Mouse (Mus musculus) heart, adult 9 months (tissue): Measurements from ENCODE around the gene Agmat.

Experiments used
- DNase-seq, 2 experiments: peaks; one replicate each; pipeline ENCODE4 v3.0.0; 2022; ENCODE audit warnings: low spot score in 2 of 2

The Agmat gene

GRCm38 (mm10) chr4:141746578-141747346, at the start of gene Agmat:
Gene Agmat (plus strand): TSS chr4:141746672.
- DNase-seq: no peak

DNA sequence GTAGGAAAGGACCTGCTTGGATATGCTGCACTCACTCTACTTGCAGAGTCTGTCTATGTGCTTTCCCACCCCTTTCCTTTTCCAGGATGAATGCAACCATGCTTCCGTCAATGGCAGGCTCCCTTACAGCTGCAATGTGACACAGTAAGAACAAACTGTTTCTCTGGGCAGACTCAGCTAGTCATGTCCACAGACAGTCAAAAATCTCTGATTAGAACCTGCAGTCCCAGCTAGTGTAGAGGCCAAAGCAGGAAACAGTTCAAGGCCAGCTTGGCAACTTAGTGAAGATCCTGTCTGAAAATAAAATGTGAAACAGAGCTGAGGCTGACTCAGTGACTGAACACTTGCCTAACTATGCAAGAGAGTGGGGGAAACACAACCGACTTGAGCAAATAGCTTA, 41.8 kb upstream of the Agmat start:
- peak in 1 of 2 experiments; percentile 66 for DNase-seq

DNA sequence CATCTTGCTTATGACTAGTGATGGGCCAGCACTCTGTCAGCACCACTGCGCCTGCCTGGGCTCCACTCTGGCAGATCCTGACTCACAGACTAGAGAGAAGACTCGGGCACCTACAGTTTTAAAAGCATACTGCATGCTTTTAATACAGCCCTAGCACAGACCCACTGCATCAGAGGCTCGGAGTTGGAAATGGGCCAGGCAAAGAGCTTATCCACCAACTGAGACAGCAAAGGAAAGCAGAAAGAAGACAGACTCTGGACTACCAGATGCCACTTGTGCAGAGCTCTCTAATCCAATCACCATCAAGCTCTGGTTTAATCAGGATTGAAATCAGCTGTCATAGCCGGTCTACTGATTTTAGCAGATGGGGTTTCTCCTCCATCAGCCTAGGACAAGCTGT, 41.1 kb upstream of the Agmat start:
- no peak for DNase-seq

GRCm38 (mm10) chr4:141708005-141708404, 38.5 kb upstream of the Agmat start:
- DNase-seq: no peak

DNA sequence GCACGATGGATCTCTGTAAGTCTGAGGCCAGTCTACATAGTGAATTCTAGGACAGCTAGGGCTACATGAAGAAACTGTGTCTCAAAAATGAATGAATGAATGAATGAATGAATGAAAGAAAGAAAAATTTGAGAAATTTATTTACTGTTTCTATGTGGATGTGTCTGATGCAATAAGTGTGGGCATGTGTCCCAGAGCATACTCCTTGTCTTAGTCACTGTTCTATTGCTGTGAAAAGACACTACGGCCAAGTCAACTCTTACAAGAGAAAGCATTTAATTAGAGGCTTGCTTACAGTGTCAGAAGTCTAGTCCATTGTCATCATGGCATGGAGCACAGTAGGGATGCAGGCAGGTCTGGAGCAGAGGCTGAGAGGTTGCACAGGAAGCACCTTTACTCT, 37.5 kb upstream of the Agmat start:
- DNase-seq: no peak

- no peak for DNase-seq
These were observed 35.2 kb upstream of the Agmat start for GRCm38 (mm10) chr4:141711250-141711649.

GRCm38 (mm10) chr4:141713598-141714142, 32.8 kb upstream of the Agmat start:
- no peak for DNase-seq

DNA sequence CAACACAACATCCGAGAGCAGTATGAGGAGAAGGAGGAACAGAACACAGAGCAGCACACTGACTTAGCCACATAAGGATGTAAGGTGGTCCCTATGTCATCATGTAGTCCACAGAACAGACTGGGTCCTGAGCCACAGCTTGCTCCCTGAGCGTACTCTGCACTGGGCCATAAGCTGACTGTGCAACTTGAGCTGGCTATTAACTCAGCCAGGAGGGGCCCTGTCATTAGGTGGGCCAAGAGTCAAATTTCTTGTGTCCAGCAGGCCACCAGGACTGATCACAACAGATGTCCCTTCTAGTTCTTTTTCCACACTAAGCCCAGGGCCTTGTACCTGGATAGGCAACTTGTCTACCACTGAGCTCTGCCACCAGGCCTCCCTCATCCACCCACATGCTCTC, 31.4 kb upstream of the Agmat start:
- DNase-seq: no peak

DNA sequence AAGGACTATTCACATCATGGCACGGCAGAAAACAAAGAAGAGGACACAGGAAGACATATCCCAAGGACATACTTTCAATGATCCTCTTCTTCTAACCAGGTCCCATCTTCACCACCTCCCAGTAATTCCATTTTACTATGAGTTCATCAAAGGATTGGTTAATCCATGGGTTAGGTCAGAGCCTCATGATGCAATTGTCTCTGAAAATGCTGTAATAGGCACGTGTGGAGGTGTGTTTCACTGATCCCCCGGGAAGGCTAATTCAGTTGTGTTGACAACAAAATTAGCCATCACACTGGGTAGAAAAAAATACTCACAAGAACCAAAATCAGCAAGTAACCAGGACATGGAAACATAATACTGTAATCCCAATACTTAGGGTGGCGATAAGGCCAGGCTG, 28.8 kb upstream of the Agmat start:
- DNase-seq: no peak

DNA sequence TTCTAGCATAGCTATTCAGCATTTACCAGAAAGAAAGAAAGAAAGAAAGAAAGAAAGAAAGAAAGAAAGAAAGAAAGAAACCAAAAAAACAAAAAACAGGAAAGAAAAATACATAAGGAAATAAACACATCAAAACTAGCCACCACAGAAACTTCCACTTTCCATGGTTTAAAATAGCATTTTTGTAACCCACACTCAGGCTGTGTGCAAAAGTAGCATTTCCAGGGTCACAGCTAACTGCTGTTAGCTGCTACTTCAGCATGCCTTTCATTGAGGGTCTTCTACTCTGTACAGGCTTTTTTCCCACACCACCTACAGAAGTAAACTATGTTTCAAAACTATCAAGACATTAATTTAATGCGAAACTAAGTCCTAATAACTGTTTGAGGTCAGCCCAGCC, 27.2 kb upstream of the Agmat start:
- no peak for DNase-seq

DNA sequence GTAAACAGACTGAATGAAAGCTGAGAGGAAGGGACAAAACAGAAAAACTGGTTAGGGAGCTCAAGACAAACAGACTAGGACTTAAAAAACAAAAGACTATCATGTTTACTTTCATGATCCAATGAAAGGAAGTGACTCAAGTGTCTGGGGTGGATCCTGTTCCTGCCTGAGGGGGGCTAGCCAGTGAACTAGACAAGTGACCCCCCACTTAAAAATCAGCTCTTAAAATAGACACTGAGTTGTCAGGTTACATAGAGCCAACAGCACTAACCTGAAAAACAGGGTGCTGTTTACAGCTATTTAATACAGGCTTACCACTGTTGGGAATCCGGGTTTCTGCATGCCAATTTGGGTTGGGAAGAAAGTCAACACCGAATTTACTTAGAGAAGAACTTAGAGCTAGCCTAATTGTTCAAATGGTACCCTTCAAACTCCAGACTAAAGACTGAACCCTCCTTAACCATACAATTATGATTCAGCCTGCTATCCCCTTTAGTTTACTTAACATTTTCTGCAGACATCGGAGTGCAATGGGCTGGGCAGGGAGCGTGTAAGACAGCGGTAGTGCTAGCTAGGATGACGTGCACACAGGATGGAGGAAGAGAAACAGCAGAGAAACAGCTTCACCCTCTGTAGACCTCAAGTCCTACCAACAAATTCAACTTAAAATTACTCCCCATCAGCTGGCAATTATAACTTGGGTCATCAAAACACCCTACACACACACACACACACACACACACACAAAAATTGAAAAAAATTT, 25.5 kb upstream of the Agmat start:
- no peak for DNase-seq

GRCm38 (mm10) chr4:141721961-141722360, 24.5 kb upstream of the Agmat start:
- no peak for DNase-seq

DNA sequence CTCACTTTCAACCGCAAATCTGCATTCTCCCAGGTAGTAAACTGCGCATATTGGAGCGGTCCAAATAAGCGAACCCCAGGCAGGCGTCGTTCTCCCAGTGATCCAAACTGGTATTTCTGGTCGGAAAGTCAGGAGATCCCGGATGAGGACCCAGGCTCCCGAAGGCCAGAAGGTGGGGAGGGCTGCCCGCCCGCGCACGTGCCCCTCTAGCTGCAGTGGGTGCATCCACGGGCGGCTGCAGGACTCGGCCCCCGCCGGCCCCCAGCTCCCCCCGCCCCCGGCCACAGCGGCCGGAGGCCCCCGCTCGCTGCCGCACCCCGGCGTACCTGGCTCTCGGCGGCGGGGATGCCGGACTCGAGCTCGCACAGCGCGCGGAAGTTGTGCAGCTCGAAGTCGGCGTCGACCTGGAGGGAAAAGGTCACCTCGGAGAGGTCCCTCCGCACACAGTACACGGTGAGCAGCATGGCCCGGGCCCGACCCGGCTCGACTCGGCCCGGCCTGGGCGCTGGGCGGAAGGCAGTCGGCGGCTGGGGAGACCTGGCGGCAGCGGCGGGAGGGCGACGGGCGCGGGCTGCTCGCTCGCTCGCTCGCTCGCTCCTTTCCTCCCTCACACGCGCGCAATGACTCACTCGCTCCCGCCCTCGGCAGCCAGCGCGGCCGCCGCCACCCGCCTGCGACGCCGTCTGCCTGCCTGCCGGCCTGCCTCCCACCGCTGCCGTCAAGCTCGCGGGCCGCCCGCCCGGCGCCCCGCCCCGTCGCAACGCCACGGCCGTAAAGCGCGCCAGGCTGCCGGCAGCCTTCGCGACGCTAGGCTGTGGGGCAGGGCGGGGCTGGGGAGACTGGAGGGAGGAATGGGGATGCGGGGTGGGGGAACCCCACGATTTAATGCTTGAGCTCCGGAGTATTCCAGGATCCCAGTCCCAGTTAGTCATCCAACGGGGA, 23.5 kb upstream of the Agmat start, which contains the start of gene Ddi2:
Gene Ddi2, minus strand, starts transcription at position 689 of the 942 bp plus-strand sequence.
- DNase-seq: peak; percentile 90

DNA sequence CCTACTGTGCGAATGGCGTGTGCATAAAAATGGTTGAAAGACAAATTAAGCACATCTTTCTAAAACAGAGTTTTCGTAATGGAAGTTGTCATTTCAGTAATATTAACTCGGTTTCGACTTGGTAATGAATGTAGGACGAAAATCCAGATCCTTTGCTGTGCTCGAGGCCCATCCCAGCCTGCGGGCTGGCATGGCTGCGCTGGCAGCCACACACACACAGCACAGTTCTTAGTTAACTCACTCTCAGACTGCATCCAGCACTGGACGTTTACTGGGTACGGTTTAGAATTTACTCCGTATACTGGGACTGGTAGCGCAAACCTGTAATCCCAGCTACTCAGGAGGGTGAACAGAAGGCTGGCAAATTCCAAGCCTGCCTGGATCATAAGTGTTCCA, 22.8 kb upstream of the Agmat start:
- DNase-seq: no peak

DNA sequence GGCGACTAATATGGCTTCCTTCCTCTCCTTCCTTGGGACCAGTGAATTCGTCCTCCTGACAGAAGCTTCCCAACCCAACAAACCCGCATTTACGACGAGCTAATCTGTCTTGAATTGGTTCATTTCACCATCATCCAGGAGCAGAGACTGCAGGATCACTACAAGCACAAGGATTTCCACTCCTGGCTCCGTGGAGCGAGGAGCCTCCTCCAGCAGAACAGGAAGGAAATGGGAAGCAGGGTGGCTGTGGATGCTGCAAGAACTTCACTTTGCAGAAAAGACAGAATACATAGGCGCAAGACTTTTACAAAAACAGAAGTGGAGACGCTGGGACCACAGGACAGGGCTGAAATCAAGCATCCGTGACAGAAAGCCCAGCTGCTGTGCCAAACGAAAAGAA, 21.9 kb upstream of the Agmat start:
- DNase-seq: no peak

GRCm38 (mm10) chr4:141725277-141725676, 21.2 kb upstream of the Agmat start:
- no peak for DNase-seq

DNA sequence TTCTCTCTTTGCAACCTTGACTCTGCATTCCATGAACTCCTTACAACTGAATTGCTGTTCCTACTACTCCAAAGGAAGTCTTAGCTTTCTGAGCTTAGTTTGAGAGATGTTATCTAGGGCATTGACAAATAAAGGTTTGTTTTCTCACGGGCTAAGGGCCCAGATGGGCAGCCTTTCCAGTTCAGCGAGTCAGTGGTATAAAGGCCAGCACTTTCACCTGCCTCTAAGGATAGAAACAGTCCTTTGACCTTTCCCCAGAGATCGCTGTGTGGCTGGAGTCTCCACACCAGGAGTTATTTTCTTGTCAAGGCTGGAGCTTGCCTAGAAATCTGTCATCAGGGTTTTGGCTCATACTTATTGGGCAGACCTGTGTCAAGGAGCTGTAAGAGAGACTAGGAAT, 20.7 kb upstream of the Agmat start:
- no peak for DNase-seq

DNA sequence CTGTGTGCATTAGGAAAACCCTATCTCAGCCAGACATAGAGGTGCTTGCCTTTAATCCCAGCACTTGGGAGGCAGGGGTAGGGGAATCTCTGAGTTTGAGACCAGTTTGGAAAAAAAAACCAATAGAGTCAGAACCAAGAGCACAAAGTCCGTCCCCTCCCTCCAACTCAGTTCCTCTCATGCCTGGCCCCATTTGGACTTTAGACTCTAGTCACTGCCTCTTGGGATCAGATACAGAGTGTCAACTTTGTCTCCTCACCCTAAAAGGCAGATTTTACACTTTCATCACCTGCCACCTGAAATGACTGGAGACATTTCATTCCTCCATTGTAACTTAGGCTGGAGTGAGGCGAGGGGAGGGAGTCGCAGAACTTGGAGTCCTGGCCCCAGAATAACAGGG, 17.2 kb upstream of the Agmat start:
- no peak for DNase-seq

- DNase-seq: no peak
These were observed 16.1 kb upstream of the Agmat start for GRCm38 (mm10) chr4:141730401-141730800.

GRCm38 (mm10) chr4:141731766-141732165, 14.7 kb upstream of the Agmat start:
- no peak for DNase-seq

GRCm38 (mm10) chr4:141734446-141735205, 11.8 kb upstream of the Agmat start:
- peak; percentile 92 to 94 for DNase-seq
